Mouse (Mus musculus) midbrain, embryonic 11.5 days (tissue): ENCODE data around the gene Lsm14b. TPM values are rescaled to one million over a fixed set of nuclear protein-coding genes. Genes with fewer than 3 reads are reported as not detected.
A peak's percentile ranks its signal among the peaks of the same experiment; 100 is the strongest.

Source experiments
- ATAC-seq: fragments of 200-750 bp; cut with Nextera tagmentation; 2 replicates; pipeline ENCODE4 v1.8.0; 2017; ENCODE audit warnings: moderate TSS enrichment, moderate library complexity; ENCODE audit not compliant: low FRiP score
- DNase-seq: peaks from one replicate; pipeline ENCODE4 v3.0.0; 2015; ENCODE audit warnings: low spot score; ENCODE audit errors: missing footprints
- H3K27ac ChIP-seq: fragments of 300-500 bp; sonication (generic); 2 replicates; pipeline ENCODE4 v1.5.1; 2014; ENCODE audit warnings: low read depth, low read length
- H3K27me3 ChIP-seq: fragments of 300-500 bp; sonication (generic); 2 replicates; pipeline ENCODE4 v1.6.1; 2014; ENCODE audit warnings: mild to moderate bottlenecking, low read length, moderate library complexity, mixed read lengths; ENCODE audit not compliant: control insufficient read depth, insufficient read depth
- H3K36me3 ChIP-seq: fragments of 300-500 bp; sonication (generic); 2 replicates; pipeline ENCODE4 v1.6.1; 2014; ENCODE audit warnings: mild to moderate bottlenecking, low read length, moderate library complexity, mixed read lengths; ENCODE audit not compliant: control insufficient read depth, insufficient read depth
- H3K4me1 ChIP-seq: fragments of 300-500 bp; sonication (generic); 2 replicates; pipeline ENCODE4 v1.6.1; 2014; ENCODE audit warnings: low read length; ENCODE audit not compliant: control insufficient read depth, insufficient read depth
- H3K4me2 ChIP-seq: fragments of 300-500 bp; sonication (generic); 2 replicates; pipeline ENCODE4 v1.6.1; 2014; ENCODE audit warnings: mild to moderate bottlenecking, moderate library complexity
- H3K4me3 ChIP-seq: fragments of 300-500 bp; sonication (generic); 2 replicates; pipeline ENCODE4 v1.5.1; 2014; ENCODE audit warnings: low read depth, low read length
- H3K9ac ChIP-seq: fragments of 300-500 bp; sonication (generic); 2 replicates; pipeline ENCODE4 v1.6.1; 2014; ENCODE audit warnings: low read length
- H3K9me3 ChIP-seq: fragments of 300-500 bp; sonication (generic); 2 replicates; pipeline ENCODE4 v1.6.1; 2016; ENCODE audit warnings: low read length; ENCODE audit not compliant: control insufficient read depth
- WGBS: fragments of 180-500 bp; shearing (Covaris S2); extraction: QIAGEN DNeasy Blood & Tissue Kit; methylation state at CpG from one replicate; pipeline ENCODE4 v1.1.7; 2014; 5-methylcytosine and 5-hydroxymethylcytosine counted together
- polyA plus RNA-seq: library from polyadenylated mRNA; unstranded; fragments of >200 nt; fragmentation: Nextera tagmentation; extraction: Ambion mirVana; gene quantifications from 2 replicates; pipeline ENCODE4 v1.2.1, GENCODE M21; 2014

The Lsm14b gene
- polyA plus RNA-seq, 1 experiment from 2014 or later: 11.1 TPM

DNA sequence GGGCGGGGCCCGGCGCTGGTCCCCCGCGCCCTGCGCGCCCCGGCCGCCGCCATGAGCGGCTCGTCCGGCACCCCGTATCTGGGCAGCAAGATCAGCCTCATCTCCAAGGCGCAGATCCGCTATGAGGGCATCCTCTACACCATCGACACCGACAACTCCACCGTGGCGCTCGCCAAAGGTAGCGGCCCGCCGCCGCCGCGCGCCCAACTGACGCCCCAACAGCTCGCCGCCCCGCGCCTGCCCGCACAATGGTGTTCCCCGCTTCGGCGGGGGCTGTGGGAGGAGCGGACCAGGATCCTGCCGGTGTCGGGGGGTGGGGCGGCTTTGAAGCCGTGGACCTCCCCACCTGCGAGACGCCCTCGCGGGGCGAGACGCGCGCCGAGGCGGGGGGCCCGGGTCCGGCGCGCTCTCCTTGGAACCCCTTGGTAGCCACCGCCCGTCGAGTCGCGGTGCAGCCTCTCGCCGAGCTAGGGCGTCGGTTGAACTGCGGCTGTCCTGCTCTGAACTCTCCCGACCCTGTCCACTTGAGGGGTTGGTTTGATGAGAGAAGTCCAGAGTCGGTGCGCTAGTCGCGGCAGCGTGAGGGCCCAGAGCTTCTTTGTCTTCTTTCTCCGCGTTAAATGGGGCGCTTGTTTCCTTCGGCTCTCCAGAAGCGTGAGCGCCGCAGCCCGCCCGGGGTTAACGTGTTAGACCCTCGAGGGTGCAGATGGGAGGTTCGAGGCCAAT is 511 bp downstream of the Lsm14b start:
- peak overlapping the region; percentile 97 for H3K9ac ChIP-seq
- no peak; the same call in 1 of the 2 replicates for ATAC-seq
- H3K4me1 ChIP-seq: peaks cover 22% of the 10 kb centered on the region
- H3K4me2 ChIP-seq: peak overlapping the region; percentile 83
- peaks cover 2% of the 10 kb centered on the region; the same call in 1 of the 2 replicates for H3K27me3 ChIP-seq
- DNase-seq: peak; percentile 95
- under 1% methylated on average over 80 of the region's 84 CpGs for WGBS
- peak overlapping the region; percentile 91 for H3K27ac ChIP-seq
- no peaks in the 10 kb centered on the region for H3K9me3 ChIP-seq
- peaks cover 19% of the 10 kb centered on the region for H3K36me3 ChIP-seq
- peak overlapping the region; percentile 100 for H3K4me3 ChIP-seq

GRCm38 (mm10) chr2:180025861-180026200 is 1.0 kb downstream of the Lsm14b start:
- DNase-seq: peak; percentile 93
- H3K36me3 ChIP-seq: peaks cover 23% of the 10 kb centered on the region
- H3K4me1 ChIP-seq: peaks cover 22% of the 10 kb centered on the region
- H3K27me3 ChIP-seq: peaks cover 2% of the 10 kb centered on the region; the same call in 1 of the 2 replicates
- peak overlapping the region; percentile 97 for H3K9ac ChIP-seq
- ATAC-seq: no peak
- WGBS: 5% methylated on average over 6 of the region's 6 CpGs
- peak overlapping the region; percentile 91 for H3K27ac ChIP-seq
- H3K4me2 ChIP-seq: peak overlapping the region; percentile 83
- H3K4me3 ChIP-seq: peak overlapping the region; percentile 100
- no peaks in the 10 kb centered on the region for H3K9me3 ChIP-seq

DNA sequence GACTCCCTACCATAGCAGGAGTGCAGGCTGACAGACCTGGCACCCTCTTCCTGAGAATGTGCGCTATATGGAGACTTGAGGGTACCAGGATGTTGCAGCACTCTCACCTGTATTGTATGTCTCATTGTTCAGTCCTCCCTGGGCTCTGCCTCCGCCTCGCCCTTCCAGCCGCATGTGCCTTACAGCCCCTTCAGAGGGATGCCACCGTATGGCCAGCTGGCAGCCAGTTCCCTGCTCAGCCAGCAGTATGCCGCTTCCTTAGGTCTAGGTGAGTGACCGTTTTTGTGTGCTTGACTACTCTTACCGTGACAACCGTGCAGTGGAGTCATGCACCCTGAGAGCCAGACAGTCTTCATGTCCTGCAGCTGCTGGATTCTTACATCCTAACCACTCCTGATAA is 3.0 kb downstream of the Lsm14b start:
- Histone ChIP-seq H3K4me2 (peak overlapping the region; percentile 83), H3K4me1 (peaks cover 22% of the 10 kb centered on the region), H3K4me3 (peak overlapping the region; percentile 100), H3K9ac (no peak overlapping the region), H3K27me3 (peaks cover 2% of the 10 kb centered on the region; the same call in 1 of the 2 replicates), H3K27ac (no peak overlapping the region), H3K9me3 (no peaks in the 10 kb centered on the region), H3K36me3 (peaks cover 39% of the 10 kb centered on the region)
- 89% methylated on average over 9 of the region's 9 CpGs for WGBS
- ATAC-seq (no peak), DNase-seq (no peak)

- ATAC-seq: no peak
- no peak overlapping the region for H3K4me2 ChIP-seq
- no peak overlapping the region for H3K27ac ChIP-seq
- no peak overlapping the region for H3K4me3 ChIP-seq
- peaks cover 17% of the 10 kb centered on the region for H3K4me1 ChIP-seq
- H3K9me3 ChIP-seq: no peaks in the 10 kb centered on the region
- no peak overlapping the region for H3K9ac ChIP-seq
- H3K27me3 ChIP-seq: no peaks in the 10 kb centered on the region
- no peak for DNase-seq
- 95% methylated on average over 6 of the region's 6 CpGs for WGBS
- peaks cover 63% of the 10 kb centered on the region for H3K36me3 ChIP-seq
These were observed 6.5 kb downstream of the Lsm14b start for GRCm38 (mm10) chr2:180031270-180031669.

DNA sequence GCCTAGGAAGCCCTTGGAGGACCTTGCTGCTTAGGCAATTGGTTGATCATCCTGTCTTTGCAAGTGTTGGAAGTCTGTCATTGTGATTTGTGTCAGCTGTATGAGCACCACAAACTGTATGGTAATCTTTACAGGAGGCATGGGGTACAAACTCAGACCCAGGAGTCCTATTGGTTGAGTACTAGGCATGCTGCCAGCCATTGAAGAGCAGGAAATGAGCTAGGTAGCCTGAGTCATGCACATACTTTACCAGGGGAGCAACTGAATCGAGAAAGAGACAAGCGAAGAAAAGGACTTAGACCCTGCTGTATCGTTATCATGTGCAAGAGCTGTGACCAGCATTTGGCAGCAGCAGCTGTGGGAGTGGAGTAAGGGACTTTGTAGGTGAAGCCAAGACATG is 8.1 kb downstream of the Lsm14b start:
- Histone ChIP-seq H3K9me3 (no peaks in the 10 kb centered on the region), H3K27me3 (no peaks in the 10 kb centered on the region), H3K27ac (no peak overlapping the region), H3K36me3 (peaks cover 70% of the 10 kb centered on the region), H3K4me2 (no peak overlapping the region), H3K9ac (no peak overlapping the region), H3K4me3 (no peak overlapping the region), H3K4me1 (peaks cover under 1% of the 10 kb centered on the region)
- no peak for ATAC-seq
- WGBS: 89% methylated on average over 3 of the region's 3 CpGs
- no peak for DNase-seq

DNA sequence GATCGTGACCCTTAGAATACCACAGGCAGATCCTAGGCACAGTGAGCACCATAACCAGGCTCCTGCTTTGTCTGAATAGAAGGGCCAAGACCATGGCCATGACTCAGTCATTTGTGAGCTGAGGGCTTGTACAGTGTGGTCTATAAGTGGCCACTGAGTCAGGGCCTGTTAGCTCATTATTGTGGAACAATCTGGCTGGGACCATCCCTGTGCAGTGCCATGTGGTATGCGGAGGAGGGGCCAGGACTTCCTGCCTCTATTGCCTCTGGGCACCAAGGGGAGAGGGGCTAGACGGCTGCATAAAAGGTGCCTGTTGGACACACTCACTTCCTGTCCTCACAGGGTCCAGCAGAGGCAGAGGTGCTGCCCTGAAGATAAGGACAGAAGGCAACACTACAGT is 9.2 kb downstream of the Lsm14b start:
- 74% methylated on average over 3 of the region's 3 CpGs for WGBS
- Histone ChIP-seq H3K4me1 (no peaks in the 10 kb centered on the region), H3K4me3 (no peak overlapping the region), H3K9ac (no peak overlapping the region), H3K27me3 (no peaks in the 10 kb centered on the region), H3K36me3 (peaks cover 68% of the 10 kb centered on the region), H3K4me2 (no peak overlapping the region), H3K9me3 (no peaks in the 10 kb centered on the region), H3K27ac (no peak overlapping the region)
- DNase-seq (no peak), ATAC-seq (no peak)

DNA sequence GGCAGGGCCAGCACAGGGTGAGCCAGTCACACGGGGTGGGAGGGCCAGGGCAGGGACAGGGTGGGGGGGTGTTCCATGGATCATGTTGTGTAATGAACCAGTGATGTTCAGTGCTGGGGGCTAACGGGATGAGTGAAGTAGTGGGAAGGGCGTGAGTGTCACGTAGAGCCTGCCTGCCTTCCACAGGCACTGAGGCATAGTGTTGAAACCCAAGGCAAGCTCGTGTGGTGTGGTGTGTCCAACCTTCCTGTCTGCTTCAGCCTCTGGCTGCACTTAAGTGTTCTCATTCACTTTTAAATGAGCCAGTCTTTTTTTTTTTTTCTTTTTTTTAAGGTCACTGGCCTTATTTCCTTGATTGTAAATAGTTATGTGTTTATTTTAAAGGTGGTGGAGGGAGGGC is 10.0 kb downstream of the Lsm14b start:
- no peak for ATAC-seq
- no peak overlapping the region for H3K27ac ChIP-seq
- peaks cover 64% of the 10 kb centered on the region for H3K36me3 ChIP-seq
- no peak overlapping the region for H3K4me3 ChIP-seq
- no peaks in the 10 kb centered on the region for H3K27me3 ChIP-seq
- H3K4me2 ChIP-seq: no peak overlapping the region
- H3K4me1 ChIP-seq: no peaks in the 10 kb centered on the region; the same call in 1 of the 2 replicates
- H3K9me3 ChIP-seq: no peaks in the 10 kb centered on the region
- no peak for DNase-seq
- no peak overlapping the region for H3K9ac ChIP-seq
- whole genome bisulfite sequencing: 84% methylated on average over 5 of the region's 5 CpGs

DNA sequence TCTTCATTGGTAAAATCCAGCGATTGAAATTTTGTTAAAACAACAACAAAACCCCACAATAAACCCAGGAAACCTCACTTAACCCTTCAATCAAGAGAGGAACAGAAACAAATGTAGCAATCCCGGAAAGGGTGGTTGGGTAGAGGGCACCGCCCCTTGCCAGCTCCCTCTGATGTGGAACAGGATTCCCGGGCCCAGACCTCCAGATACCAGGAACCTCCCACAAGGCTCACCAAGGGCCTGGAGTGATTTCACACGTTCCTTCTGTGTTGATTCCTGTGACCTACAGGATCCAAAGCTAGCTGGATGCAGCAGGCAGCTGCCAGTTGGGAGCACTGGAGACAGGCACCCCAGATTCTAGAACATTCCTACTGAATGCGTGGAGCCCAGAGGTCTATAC is 15.6 kb downstream of the Lsm14b start:
- no peak overlapping the region for H3K4me3 ChIP-seq
- no peaks in the 10 kb centered on the region for H3K27me3 ChIP-seq
- H3K36me3 ChIP-seq: peaks cover 27% of the 10 kb centered on the region
- H3K9me3 ChIP-seq: no peaks in the 10 kb centered on the region
- peaks cover 20% of the 10 kb centered on the region for H3K4me1 ChIP-seq
- 73% methylated on average over 6 of the region's 6 CpGs for WGBS
- H3K27ac ChIP-seq: no peak overlapping the region
- ATAC-seq (no peak), DNase-seq (no peak)
- H3K9ac ChIP-seq: no peak overlapping the region
- H3K4me2 ChIP-seq: peak overlapping the region; percentile 0; the same call in 1 of the 2 replicates

DNA sequence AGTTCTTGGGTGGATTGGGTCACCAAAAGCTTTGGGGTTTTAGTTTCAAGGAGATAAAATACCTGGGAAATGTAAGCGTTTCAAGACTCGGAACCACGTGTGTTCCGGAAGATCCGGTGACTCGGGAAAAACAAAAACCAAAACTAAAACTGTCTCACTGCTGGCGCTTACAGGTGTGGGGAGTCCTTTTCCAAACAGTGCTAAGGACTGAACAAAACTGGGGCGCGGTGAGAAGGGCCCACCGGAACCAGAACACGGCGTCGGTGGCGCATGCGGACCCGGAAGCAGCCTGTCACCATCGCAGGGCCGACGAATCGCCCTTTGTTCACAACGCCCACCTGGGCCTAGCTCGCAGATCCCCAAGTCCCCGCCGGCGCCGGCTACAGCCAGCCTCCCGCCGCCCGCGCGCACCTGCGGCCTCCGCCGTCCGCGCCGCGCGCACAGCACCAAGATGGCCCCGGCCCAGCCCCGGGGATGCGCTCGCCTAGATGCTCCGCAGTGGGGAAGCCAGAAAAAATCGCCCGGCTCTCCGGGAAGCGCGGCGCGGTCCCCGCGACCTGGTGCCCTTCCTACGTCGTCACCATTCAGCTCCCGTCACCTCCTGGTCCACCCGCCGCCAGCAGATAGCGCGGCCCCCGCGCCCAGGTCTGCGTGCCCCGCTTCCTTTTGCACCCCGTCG is 16.9 kb downstream of the Lsm14b start:
- H3K4me2 ChIP-seq: peak overlapping the region; percentile 81
- under 1% methylated on average over 61 of the region's 66 CpGs for WGBS

More for the DNA sequence above, 16.9 kb downstream of the Lsm14b start:
- H3K4me3 ChIP-seq: peak overlapping the region; percentile 98
- H3K9ac ChIP-seq: peak overlapping the region; percentile 80
- H3K36me3 ChIP-seq: peaks cover 16% of the 10 kb centered on the region
- DNase-seq: peak; percentile 93
- H3K27ac ChIP-seq: peak overlapping the region; percentile 90
- H3K27me3 ChIP-seq: no peaks in the 10 kb centered on the region
- peak; percentile 59 for ATAC-seq
- H3K4me1 ChIP-seq: peaks cover 20% of the 10 kb centered on the region
- no peaks in the 10 kb centered on the region for H3K9me3 ChIP-seq
